Mouse (Mus musculus): ENCODE results near the gene Gna15. TPM values are rescaled to one million over a fixed set of nuclear protein-coding genes. Genes with fewer than 3 reads are reported as not detected.
A peak's percentile ranks its signal among the peaks of the same experiment; 100 is the strongest.

Gene Gna15
- total and polyA plus RNA-seq, 3 experiments = 1.1 to 1.5 (median 1.2) TPM

DNA sequence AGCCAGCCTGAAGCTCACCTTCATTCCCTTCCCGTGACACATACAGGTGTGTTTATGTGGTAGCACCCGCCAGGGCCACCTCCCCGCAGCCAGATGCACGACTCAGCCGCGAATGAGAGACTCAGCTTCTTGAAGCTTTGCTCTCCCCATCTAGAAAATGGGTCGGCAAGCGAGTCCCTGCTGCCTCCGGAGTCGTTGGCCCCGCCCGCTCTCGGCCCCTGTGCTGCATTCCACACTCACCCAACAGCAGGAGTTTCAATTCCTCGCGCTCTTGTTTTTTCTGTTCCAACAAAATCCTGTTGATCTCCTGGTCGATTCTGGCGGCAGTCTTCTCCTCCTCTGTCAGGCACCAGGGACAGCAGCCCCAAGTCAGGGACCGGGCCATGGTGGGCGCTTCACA is 455 bp downstream of the Gna15 start:
- TF ChIP-seq EP300 (IDR thresholded peaks at IDR 0.05; ENCODE audit: insufficient read depth, low read depth, low read length) = no peak
- no peak for TF ChIP-seq CTCF (IDR thresholded peaks at IDR 0.05)
- no peak for TF ChIP-seq POLR2A (IDR thresholded peaks at IDR 0.05; ENCODE audit: insufficient read depth, low read depth, low read length)
- H3K9ac ChIP-seq (ENCODE audit: low read depth, low read length) = peak overlapping the region; percentile 16; the same call in 1 of the 2 replicates
- no peaks in the 10 kb centered on the region for H3K79me2 ChIP-seq (replicated peaks; ENCODE audit: control insufficient read depth, insufficient read depth, low read length)
- no peak overlapping the region; the same call in 1 of the 2 replicates for H3K4me3 ChIP-seq
- H3K36me3 ChIP-seq (ENCODE audit: control insufficient read depth, insufficient read depth, low read length) = no peaks in the 10 kb centered on the region
- DNase-seq = peak in 1 of 2 experiments; percentile 15
- H3K27me3 ChIP-seq (ENCODE audit: control insufficient read depth, insufficient read depth, low read length) = no peaks in the 10 kb centered on the region
- H3K4me1 ChIP-seq (ENCODE audit: control insufficient read depth, insufficient read depth, low read length) = peaks cover 8% of the 10 kb centered on the region
- 21% methylated on average over 19 of the region's 19 CpGs for WGBS
- intact Hi-C loops (cut with DNase I) = no loop called here
- H3K27ac ChIP-seq = peak overlapping the region; percentile 66

DNA sequence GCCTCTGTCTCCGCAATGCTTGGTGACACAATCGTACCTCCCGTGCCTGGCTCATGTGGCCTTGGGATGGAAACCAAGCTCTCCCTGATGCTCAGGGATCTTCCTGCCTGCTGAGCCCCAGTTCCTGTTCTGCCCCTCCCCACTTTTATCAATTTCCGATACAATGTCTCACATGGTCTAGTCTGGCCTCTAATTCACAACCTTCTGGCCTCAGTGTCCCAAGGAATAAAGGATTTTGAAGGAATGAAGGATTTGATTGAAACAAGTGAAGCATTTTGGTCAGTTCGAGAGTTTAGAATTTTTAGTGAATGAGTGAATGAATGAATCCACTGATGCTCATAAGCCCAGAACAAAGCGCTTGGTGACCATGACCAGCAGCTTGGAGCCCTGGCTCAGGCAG is 883 bp downstream of the Gna15 start:
- no peaks in the 10 kb centered on the region for H3K36me3 ChIP-seq (ENCODE audit: control insufficient read depth, insufficient read depth, low read length)
- no peak for TF ChIP-seq CTCF (IDR thresholded peaks at IDR 0.05)
- no peak for TF ChIP-seq POLR2A (IDR thresholded peaks at IDR 0.05; ENCODE audit: insufficient read depth, low read depth, low read length)
- no peak for TF ChIP-seq EP300 (IDR thresholded peaks at IDR 0.05; ENCODE audit: insufficient read depth, low read depth, low read length)
- H3K4me3 ChIP-seq = no peak overlapping the region
- no peak for DNase-seq
- no peaks in the 10 kb centered on the region for H3K79me2 ChIP-seq (replicated peaks; ENCODE audit: control insufficient read depth, insufficient read depth, low read length)
- H3K27me3 ChIP-seq (ENCODE audit: control insufficient read depth, insufficient read depth, low read length) = no peaks in the 10 kb centered on the region
- no peak overlapping the region for H3K9ac ChIP-seq (ENCODE audit: low read depth, low read length)
- no peak overlapping the region for H3K27ac ChIP-seq
- peaks cover 8% of the 10 kb centered on the region for H3K4me1 ChIP-seq (ENCODE audit: control insufficient read depth, insufficient read depth, low read length)
- WGBS = 54% methylated on average over 6 of the region's 6 CpGs
- intact Hi-C loops (cut with DNase I) = no loop called here

DNA sequence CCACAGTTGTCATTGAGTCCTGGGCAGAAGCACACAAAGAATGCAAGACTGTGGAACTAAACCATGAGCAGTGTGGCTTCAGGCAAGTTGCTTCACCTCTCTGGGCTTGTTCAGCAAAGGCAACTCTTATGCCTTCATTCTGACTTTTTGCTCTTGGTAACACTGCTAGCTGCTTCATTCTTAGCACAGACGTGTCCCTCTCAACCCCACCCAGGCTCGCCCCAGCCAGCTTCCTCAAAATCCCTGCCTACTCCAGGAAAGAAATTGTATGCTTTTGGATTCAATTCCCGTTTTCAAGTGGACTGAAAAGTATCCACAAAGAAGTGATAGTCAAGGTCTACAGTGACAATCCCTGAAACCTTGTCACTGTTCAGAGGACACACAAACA is 4.1 kb downstream of the Gna15 start:
- WGBS = 34% methylated on average over 3 of the region's 3 CpGs
- H3K27ac ChIP-seq = peak overlapping the region; percentile 58

DNA sequence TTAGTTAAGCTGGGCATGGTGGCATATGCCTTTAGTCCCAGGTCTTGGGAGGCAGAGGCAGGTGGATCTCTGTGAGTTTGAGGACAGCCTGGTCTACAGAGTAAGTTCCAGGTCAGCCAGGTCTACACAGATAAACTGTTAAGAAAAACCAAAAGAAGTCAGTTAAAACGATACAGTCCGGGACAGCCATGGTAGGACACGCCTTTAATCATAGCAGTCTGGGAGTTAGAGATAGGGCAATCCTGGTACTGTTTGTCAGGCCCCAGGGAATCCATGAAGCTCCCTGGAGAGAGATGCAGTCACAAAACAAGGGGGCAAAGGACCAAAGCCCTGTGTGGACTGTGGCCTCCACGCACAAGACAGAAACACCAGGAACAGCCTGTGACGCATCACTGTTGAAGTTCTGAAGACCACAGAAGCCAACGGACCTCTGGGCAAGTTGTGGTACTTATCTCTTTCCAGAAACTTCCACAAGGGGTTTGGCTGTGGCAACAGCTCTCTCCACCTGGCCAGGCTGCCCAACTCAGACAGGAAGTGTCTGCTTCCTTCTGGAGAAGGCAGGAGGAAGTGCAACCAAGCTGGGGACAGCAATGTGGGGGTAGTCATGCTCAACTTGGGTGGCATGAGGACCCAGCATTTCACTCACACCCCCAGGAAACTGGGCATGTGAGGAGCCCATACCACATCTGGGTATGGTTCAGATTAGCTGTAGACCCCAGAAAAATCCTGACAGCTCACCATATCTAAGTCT is 4.6 kb downstream of the Gna15 start:
- intact Hi-C loops (cut with DNase I) = loop anchor here (5.0 kb wide), 1 partner anchor 33 kb away; no protein-coding TSS in a partner anchor
- WGBS = 50% methylated on average over 6 of the region's 6 CpGs
- no peak for DNase-seq

More for the DNA sequence above, 4.1 kb downstream of the Gna15 start:
- Histone ChIP-seq H3K4me1 (ENCODE audit: control insufficient read depth, insufficient read depth, low read length) (peaks cover 7% of the 10 kb centered on the region), H3K4me3 (no peak overlapping the region), H3K27me3 (ENCODE audit: control insufficient read depth, insufficient read depth, low read length) (no peaks in the 10 kb centered on the region), H3K36me3 (ENCODE audit: control insufficient read depth, insufficient read depth, low read length) (no peaks in the 10 kb centered on the region), H3K79me2 (replicated peaks; ENCODE audit: control insufficient read depth, insufficient read depth, low read length) (no peaks in the 10 kb centered on the region), H3K9ac (ENCODE audit: low read depth, low read length) (no peak overlapping the region)
- intact Hi-C loops (cut with DNase I) = loop anchor here (5.0 kb wide), 1 partner anchor 32 kb away; no protein-coding TSS in a partner anchor
- DNase-seq = no peak
- no peak for TF ChIP-seq POLR2A (IDR thresholded peaks at IDR 0.05; ENCODE audit: insufficient read depth, low read depth, low read length)
- no peak for TF ChIP-seq CTCF (IDR thresholded peaks at IDR 0.05)
- no peak for TF ChIP-seq EP300 (IDR thresholded peaks at IDR 0.05; ENCODE audit: insufficient read depth, low read depth, low read length)

DNA sequence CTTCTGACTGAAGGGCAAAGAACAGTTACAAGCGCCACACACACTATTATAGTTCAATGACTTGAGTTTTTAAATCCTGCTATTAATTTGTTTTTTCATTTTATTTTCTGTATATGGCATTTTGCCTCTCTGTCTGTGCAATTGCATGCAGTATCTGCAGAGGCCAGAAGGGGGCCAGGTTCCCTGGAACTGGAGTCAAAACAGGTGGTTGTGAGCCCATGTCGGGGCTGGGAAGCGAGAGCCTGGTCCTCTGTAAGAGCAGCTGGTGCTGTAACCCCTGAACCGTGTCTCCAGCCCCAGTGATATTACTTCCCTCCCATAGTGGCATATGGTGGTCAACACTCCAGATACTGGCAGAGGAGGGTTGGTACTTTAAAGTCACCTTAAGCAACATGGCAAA is 5.5 kb downstream of the Gna15 start:
- Histone ChIP-seq H3K4me3 (no peak overlapping the region), H3K36me3 (ENCODE audit: control insufficient read depth, insufficient read depth, low read length) (no peaks in the 10 kb centered on the region), H3K27ac (no peak overlapping the region), H3K27me3 (ENCODE audit: control insufficient read depth, insufficient read depth, low read length) (no peaks in the 10 kb centered on the region), H3K79me2 (replicated peaks; ENCODE audit: control insufficient read depth, insufficient read depth, low read length) (no peaks in the 10 kb centered on the region), H3K4me1 (ENCODE audit: control insufficient read depth, insufficient read depth, low read length) (peaks cover 6% of the 10 kb centered on the region), H3K9ac (ENCODE audit: low read depth, low read length) (no peak overlapping the region)
- DNase-seq = peak; percentile 68 to 78
- 21% methylated on average over 4 of the region's 4 CpGs for WGBS
- no peak for TF ChIP-seq POLR2A (IDR thresholded peaks at IDR 0.05; ENCODE audit: insufficient read depth, low read depth, low read length)
- TF ChIP-seq CTCF (IDR thresholded peaks at IDR 0.05) = peak; percentile 92
- intact Hi-C loops (cut with DNase I) = loop anchor here (5.0 kb wide), 1 partner anchor 34 kb away; no protein-coding TSS in a partner anchor

More for the DNA sequence above, 4.6 kb downstream of the Gna15 start:
- peaks cover 6% of the 10 kb centered on the region for H3K4me1 ChIP-seq (ENCODE audit: control insufficient read depth, insufficient read depth, low read length)
- H3K27me3 ChIP-seq (ENCODE audit: control insufficient read depth, insufficient read depth, low read length) = no peaks in the 10 kb centered on the region
- no peak overlapping the region for H3K9ac ChIP-seq (ENCODE audit: low read depth, low read length)
- H3K27ac ChIP-seq = peak overlapping the region; percentile 58
- H3K4me3 ChIP-seq = no peak overlapping the region
- TF ChIP-seq POLR2A (IDR thresholded peaks at IDR 0.05; ENCODE audit: insufficient read depth, low read depth, low read length) (no peak), EP300 (IDR thresholded peaks at IDR 0.05; ENCODE audit: insufficient read depth, low read depth, low read length) (0 out of 2 replicates have a peak, but pooled peaks have one; percentile 38), CTCF (IDR thresholded peaks at IDR 0.05) (no peak)
- H3K36me3 ChIP-seq (ENCODE audit: control insufficient read depth, insufficient read depth, low read length) = no peaks in the 10 kb centered on the region
- no peaks in the 10 kb centered on the region for H3K79me2 ChIP-seq (replicated peaks; ENCODE audit: control insufficient read depth, insufficient read depth, low read length)

DNA sequence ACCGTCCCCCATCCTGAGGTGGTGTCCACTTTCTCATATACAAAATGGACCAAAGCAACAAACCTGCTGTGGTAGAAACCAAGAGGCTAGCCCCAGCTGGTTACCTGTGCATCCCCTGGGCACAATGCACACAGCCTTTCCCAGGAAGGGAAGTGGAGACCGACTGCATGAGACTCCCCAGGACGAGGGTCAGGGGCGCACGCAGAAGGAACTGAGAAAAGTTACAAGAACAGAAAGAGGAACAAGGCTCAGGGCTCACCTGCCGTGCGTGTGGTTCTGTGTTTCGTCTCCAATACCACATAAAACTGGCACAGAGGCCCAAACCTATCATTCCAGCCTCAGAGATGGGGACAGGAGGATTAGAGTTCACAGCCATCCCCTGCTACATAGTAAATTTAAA is 6.8 kb downstream of the Gna15 start:
- H3K27ac ChIP-seq = no peak overlapping the region
- no peak for DNase-seq
- H3K4me3 ChIP-seq = no peak overlapping the region
- H3K79me2 ChIP-seq (replicated peaks; ENCODE audit: control insufficient read depth, insufficient read depth, low read length) = no peaks in the 10 kb centered on the region
- H3K36me3 ChIP-seq (ENCODE audit: control insufficient read depth, insufficient read depth, low read length) = no peaks in the 10 kb centered on the region
- intact Hi-C loops (cut with DNase I) = loop anchor here (5.0 kb wide), 1 partner anchor 35 kb away; no protein-coding TSS in a partner anchor
- TF ChIP-seq EP300 (IDR thresholded peaks at IDR 0.05; ENCODE audit: insufficient read depth, low read depth, low read length) (no peak), CTCF (IDR thresholded peaks at IDR 0.05) (no peak), POLR2A (IDR thresholded peaks at IDR 0.05; ENCODE audit: insufficient read depth, low read depth, low read length) (no peak)
- H3K27me3 ChIP-seq (ENCODE audit: control insufficient read depth, insufficient read depth, low read length) = no peaks in the 10 kb centered on the region
- H3K4me1 ChIP-seq (ENCODE audit: control insufficient read depth, insufficient read depth, low read length) = peaks cover 6% of the 10 kb centered on the region
- WGBS = 75% methylated on average over 8 of the region's 8 CpGs
- H3K9ac ChIP-seq (ENCODE audit: low read depth, low read length) = no peak overlapping the region

Measured in heart, adult 2 months (tissue).